Mouse (Mus musculus): Measurements from ENCODE around the gene Endod1.

DNA sequence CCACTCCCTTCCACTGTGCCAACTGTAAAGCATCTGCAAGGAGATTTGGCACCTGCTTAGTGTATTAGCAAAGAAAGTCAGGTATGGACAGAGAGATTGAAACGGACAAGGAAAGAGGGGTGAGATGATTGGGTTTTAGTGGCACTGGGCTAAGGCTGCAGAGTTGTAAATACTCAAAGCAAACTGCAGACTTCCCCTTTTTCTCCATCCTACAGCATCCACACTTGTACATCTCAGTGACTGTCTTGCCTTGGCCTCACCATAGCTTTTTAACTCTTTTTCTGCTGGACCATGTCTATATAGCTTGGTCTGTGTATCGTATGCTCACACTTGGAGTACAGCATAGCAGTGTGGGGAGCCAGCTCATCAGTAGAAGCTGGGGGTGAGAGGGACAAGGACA is 30.5 kb downstream of the Endod1 start:
- TF ChIP-seq CTCF (IDR thresholded peaks at IDR 0.05; ENCODE audit: low read depth) = no peak
- no peak for TF ChIP-seq EP300 (optimal IDR thresholded peaks at IDR 0.05)

All from stomach, postnatal 0 days (tissue).